Mouse (Mus musculus) heart, postnatal 0 days (tissue): ENCODE measurements at regions not wholly inside any gene's neighbourhood (a gene's known extent, or its start where the extent isn't known, plus 50 kb on each side); places are given as distances from the start of the nearest gene placed in this dataset.

Source experiments
- ATAC-seq: fragments of 200-750 bp; cut with Nextera tagmentation; 2 replicates; pipeline ENCODE4 v1.8.0; 2017; ENCODE audit warnings: low read depth, moderate number of reproducible peaks, moderate library complexity; ENCODE audit not compliant: insufficient read depth
- DNase-seq: peaks from one replicate; pipeline ENCODE4 v3.0.0-alpha.2; 2016; ENCODE audit warnings: low spot score
- H3K27ac ChIP-seq: fragments of 300-500 bp; sonication (generic); 2 replicates; pipeline ENCODE4 v1.5.1; 2014; ENCODE audit warnings: low read depth, mild to moderate bottlenecking
- H3K27me3 ChIP-seq: fragments of 300-500 bp; sonication (generic); 2 replicates; pipeline ENCODE4 v1.6.1; 2014; ENCODE audit warnings: low read length, mixed read lengths; ENCODE audit not compliant: control insufficient read depth, insufficient read depth
- H3K36me3 ChIP-seq: fragments of 300-500 bp; sonication (generic); replicated peaks from 2 replicates; pipeline ENCODE4 v1.6.1; 2014; ENCODE audit warnings: low read length, mixed read lengths; ENCODE audit not compliant: control insufficient read depth, insufficient read depth
- H3K4me1 ChIP-seq: fragments of 300-500 bp; sonication (generic); 2 replicates; pipeline ENCODE4 v1.6.1; 2014; ENCODE audit warnings: antibody characterized with exemption; ENCODE audit not compliant: control insufficient read depth, insufficient read depth
- H3K4me2 ChIP-seq: fragments of 300-500 bp; sonication (generic); 2 replicates; pipeline ENCODE4 v1.6.1; 2014; ENCODE audit warnings: low read depth, mild to moderate bottlenecking, low read length, moderate library complexity
- H3K4me3 ChIP-seq: fragments of 300-500 bp; sonication (generic); 2 replicates; pipeline ENCODE4 v1.5.1; 2014; ENCODE audit warnings: low read depth, low read length
- H3K9ac ChIP-seq: fragments of 300-500 bp; sonication (generic); replicated peaks from 2 replicates; pipeline ENCODE4 v1.6.1; 2014; ENCODE audit warnings: low read depth, low read length, mixed read lengths
- H3K9me3 ChIP-seq: fragments of 300-500 bp; sonication (generic); replicated peaks from 2 replicates; pipeline ENCODE4 v1.6.1; 2016; ENCODE audit warnings: low read length; ENCODE audit not compliant: control insufficient read depth
- CTCF ChIP-seq: IDR thresholded peaks from 2 replicates; pipeline ENCODE4 v1.5.1; 2016; ENCODE audit warnings: antibody characterized with exemption, control low read depth, low read depth
- EP300 ChIP-seq: IDR thresholded peaks from 2 replicates; pipeline ENCODE4 v1.6.1; 2016; ENCODE audit warnings: antibody characterized with exemption, low read depth
- WGBS: fragments of 180-500 bp; shearing (Covaris S2); extraction: QIAGEN DNeasy Blood & Tissue Kit; methylation state at CpG from one replicate; pipeline ENCODE4 v1.1.7; 2014; 5-methylcytosine and 5-hydroxymethylcytosine counted together

DNA sequence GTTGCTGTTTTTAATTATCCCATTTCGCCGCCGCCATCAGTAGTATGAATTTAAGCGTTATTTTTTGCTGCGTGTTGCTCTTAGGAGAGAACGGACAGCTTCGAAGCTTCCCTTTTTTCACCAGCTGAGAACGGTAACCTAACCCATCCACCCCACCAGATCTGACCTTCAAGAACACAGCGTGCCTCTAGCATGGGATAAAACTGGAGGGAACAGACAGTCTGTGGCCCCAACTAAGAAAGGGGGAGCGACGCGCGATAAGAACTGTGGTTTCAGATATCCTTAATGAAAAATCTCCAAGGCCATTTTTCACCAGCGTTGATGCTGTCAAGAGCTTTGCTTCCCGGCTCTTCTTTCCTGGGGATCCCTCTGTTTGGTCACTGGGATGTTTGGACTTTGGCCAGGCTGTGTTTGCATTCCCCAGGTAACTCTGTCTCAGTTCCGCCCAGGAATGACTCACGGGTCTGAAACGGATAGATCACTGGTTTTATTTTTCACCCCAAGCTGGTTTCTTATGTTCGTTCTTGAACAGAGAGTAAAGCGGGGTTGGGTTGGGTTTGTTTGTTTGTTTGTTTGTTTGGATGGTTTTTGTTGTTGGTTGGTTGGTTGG, 184.1 kb upstream of the Fn1 start:
- ATAC-seq = no peak
- H3K4me1 ChIP-seq = no peaks in the 10 kb centered on the region
- no peak overlapping the region for H3K27ac ChIP-seq
- no peak for DNase-seq
- H3K4me2 ChIP-seq = no peak overlapping the region
- no peak overlapping the region for H3K9ac ChIP-seq
- TF ChIP-seq EP300 (no peak), CTCF (no peak)
- no peaks in the 10 kb centered on the region for H3K36me3 ChIP-seq
- no peak overlapping the region for H3K4me3 ChIP-seq
- no peaks in the 10 kb centered on the region for H3K9me3 ChIP-seq
- no peaks in the 10 kb centered on the region for H3K27me3 ChIP-seq
- 83% methylated on average over 20 of the region's 20 CpGs for WGBS

DNA sequence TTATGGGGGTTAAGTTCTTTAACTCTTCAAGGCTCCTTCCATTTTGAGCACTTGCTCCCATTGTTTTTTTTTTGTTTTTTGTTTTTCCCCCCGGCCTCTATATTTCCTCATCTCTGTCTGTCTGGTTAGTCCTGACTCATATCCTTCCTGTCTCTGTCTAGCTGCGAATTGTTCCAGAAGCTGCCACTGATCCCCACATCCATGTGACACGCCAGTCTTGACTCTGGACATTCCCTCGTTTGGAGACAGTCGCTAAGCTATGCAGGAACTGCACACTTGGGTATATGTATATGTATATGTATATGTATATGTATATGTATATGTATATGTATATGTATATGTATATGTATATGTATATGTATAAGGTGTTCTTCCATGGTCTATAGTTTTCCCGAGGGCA, 177.4 kb upstream of the Fn1 start:
- ATAC-seq (no peak), DNase-seq (no peak)
- Histone ChIP-seq H3K9ac (no peak overlapping the region), H3K36me3 (no peaks in the 10 kb centered on the region), H3K27me3 (no peaks in the 10 kb centered on the region), H3K27ac (no peak overlapping the region), H3K4me3 (no peak overlapping the region), H3K4me1 (no peaks in the 10 kb centered on the region), H3K9me3 (no peaks in the 10 kb centered on the region), H3K4me2 (no peak overlapping the region)
- TF ChIP-seq EP300 = no peak
- no peak for TF ChIP-seq CTCF
- WGBS = 68% methylated on average over 6 of the region's 6 CpGs

GRCm38 (mm10) chr1:71824410-71824809, 171.4 kb upstream of the Fn1 start:
- ATAC-seq (no peak), DNase-seq (no peak)
- H3K4me3 ChIP-seq = no peak overlapping the region
- 75% methylated on average over 5 of the region's 5 CpGs for WGBS
- H3K9me3 ChIP-seq = no peaks in the 10 kb centered on the region
- peaks cover 6% of the 10 kb centered on the region; the same call in 1 of the 2 replicates for H3K4me1 ChIP-seq
- no peaks in the 10 kb centered on the region for H3K36me3 ChIP-seq
- no peak overlapping the region for H3K27ac ChIP-seq
- H3K9ac ChIP-seq = no peak overlapping the region
- TF ChIP-seq CTCF (no peak), EP300 (no peak)
- H3K27me3 ChIP-seq = no peaks in the 10 kb centered on the region
- no peak overlapping the region for H3K4me2 ChIP-seq

- H3K27me3 ChIP-seq = no peaks in the 10 kb centered on the region
- H3K9me3 ChIP-seq = no peaks in the 10 kb centered on the region
- H3K4me2 ChIP-seq = no peak overlapping the region
- H3K36me3 ChIP-seq = no peaks in the 10 kb centered on the region
- H3K4me1 ChIP-seq = peaks cover 6% of the 10 kb centered on the region; the same call in 1 of the 2 replicates
- no peak for DNase-seq
- ATAC-seq = no peak
- no peak overlapping the region for H3K9ac ChIP-seq
- no peak overlapping the region for H3K27ac ChIP-seq
- no peak overlapping the region for H3K4me3 ChIP-seq
- 40% methylated on average over 3 of the region's 3 CpGs for WGBS
- TF ChIP-seq EP300 (no peak), CTCF (no peak)
These were observed 169.1 kb upstream of the Fn1 start for GRCm38 (mm10) chr1:71822123-71822522.

DNA sequence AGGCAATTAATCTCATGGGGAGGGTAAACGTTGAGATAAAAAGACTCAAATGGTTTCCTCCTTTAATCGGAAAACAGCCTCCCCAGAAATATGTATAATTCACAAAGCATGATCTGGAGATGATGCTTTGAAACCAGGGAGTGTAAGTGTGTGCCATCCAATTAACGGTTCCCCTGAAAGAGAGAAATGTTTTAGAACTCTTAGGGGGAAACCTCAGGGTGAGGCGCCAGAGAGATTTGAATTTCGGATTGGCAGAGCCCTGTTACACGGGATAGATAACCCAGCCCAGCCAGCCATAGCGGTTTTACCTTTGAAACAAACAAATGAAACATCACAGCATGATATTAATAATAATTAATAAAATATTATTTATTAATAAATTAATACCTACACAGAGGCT, 168.1 kb upstream of the Fn1 start:
- Histone ChIP-seq H3K36me3 (no peaks in the 10 kb centered on the region), H3K4me2 (no peak overlapping the region)
- WGBS = 76% methylated on average over 7 of the region's 7 CpGs

DNA sequence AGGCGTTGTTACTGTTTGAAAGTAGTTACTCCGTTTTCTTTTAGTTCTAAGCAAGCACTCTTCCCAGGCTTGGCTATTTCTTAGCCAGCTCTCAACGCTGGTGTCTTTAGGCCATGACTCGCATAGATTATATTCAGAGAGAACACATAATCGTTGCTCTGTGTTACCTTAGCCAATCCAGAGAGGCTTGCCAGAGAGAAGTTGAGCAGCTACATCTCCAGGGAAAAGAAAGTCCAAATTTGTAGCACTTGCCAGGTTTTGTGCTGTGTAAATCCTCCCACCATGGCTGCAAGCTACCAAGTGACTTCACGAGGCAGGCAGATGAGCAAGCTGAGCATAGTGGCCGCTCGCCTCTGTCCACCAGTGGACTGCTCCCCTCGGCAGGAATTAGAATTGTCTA, 163.3 kb upstream of the Fn1 start:
- Histone ChIP-seq H3K4me1 (no peaks in the 10 kb centered on the region), H3K9ac (no peak overlapping the region), H3K4me3 (no peak overlapping the region), H3K36me3 (no peaks in the 10 kb centered on the region), H3K27ac (no peak overlapping the region), H3K9me3 (no peaks in the 10 kb centered on the region), H3K4me2 (no peak overlapping the region), H3K27me3 (no peaks in the 10 kb centered on the region)
- no peak for TF ChIP-seq CTCF
- TF ChIP-seq EP300 = no peak
- DNase-seq (no peak), ATAC-seq (no peak)
- WGBS = 70% methylated on average over 9 of the region's 9 CpGs

More for the DNA sequence above, 168.1 kb upstream of the Fn1 start:
- ATAC-seq = no peak
- peaks cover 6% of the 10 kb centered on the region; the same call in 1 of the 2 replicates for H3K4me1 ChIP-seq
- H3K27ac ChIP-seq = no peak overlapping the region
- no peaks in the 10 kb centered on the region for H3K9me3 ChIP-seq
- H3K4me3 ChIP-seq = no peak overlapping the region
- no peaks in the 10 kb centered on the region for H3K27me3 ChIP-seq
- TF ChIP-seq EP300 (no peak), CTCF (no peak)
- no peak for DNase-seq
- H3K9ac ChIP-seq = no peak overlapping the region
